Mouse (Mus musculus): ENCODE data around the gene Mid1. TPM values are rescaled to one million over a fixed set of nuclear protein-coding genes. Genes with fewer than 3 reads are reported as not detected.
"Not testable (repeated sequence)": the region's sequence is repeated elsewhere in the genome, so short reads cannot be mapped to it uniquely, and the experiment has no call there.

Gene Mid1
- polyA plus RNA-seq, 2 experiments: 12.5 to 17.3 TPM

DNA sequence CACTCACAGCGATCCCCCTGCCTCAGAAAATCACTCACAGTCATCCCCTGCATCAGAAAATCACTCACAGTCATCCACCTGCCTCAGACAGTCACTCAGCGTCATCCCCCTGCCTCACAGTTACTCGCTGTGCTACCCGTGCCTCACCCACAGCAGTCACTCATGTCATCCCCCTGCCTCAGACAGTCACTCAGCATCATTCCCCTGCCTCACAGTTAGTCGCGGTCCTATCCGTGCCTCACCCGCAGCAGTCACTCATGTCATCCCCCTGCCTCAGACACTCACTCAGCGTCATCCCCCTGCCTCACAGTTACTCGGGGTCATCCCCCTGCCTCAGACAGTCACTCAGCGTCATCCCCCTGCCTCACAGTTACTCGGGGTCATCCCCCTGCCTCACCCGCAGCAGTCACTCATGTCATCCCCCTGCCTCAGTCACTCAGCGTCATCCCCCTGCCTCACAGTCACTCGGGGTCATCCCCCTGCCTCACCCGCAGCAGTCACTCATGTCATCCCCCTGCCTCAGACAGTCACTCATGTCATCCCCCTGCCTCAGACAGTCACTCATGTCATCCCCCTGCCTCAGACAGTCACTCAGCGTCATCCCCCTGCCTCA is 311.0 kb downstream of the Mid1 start:
- H3K4me2 ChIP-seq (replicated peaks; ENCODE audit: low read depth, low read length, severe bottlenecking); ATAC-seq (ENCODE audit: low FRiP score, low read depth); H3K36me3 ChIP-seq (ENCODE audit: control insufficient read depth, insufficient read depth, low read length); DNase-seq (ENCODE audit: low spot score); H3K27ac ChIP-seq (replicated peaks; ENCODE audit: low read depth, low read length); H3K4me1 ChIP-seq (ENCODE audit: control insufficient read depth, insufficient read depth, low read length); H3K4me3 ChIP-seq (replicated peaks; ENCODE audit: low read length); H3K9ac ChIP-seq (ENCODE audit: low read depth, low read length, severe bottlenecking): not testable (repeated sequence)
- 67% methylated on average over 17 of the region's 17 CpGs for WGBS
- Histone ChIP-seq H3K27me3 (ENCODE audit: control insufficient read depth, insufficient read depth, low read length) (peaks cover 15% of the 10 kb centered on the region), H3K9me3 (ENCODE audit: control insufficient read depth, low read length) (peaks cover 67% of the 10 kb centered on the region)

DNA sequence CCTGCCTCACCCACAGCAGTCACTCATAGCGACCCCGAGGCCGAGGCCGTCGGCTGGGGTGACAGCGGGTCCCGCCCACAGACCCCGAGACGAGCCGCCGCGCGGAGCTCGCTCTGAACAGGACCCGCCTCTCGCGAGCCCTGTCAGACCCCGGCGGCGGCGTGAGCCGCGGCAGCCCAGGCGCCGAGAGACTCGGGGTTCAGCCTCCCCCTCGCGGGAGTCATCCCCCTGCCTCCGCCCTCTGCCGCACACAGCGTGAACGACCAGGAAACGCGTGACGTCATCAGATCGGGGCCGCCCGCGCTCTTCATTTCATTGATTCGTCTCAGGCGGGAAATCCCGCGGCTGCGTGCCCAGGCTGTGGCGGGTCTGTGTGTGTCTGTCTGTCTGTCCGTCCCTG is 311.9 kb downstream of the Mid1 start:
- H3K36me3 ChIP-seq (ENCODE audit: control insufficient read depth, insufficient read depth, low read length); H3K4me1 ChIP-seq (ENCODE audit: control insufficient read depth, insufficient read depth, low read length); DNase-seq (ENCODE audit: low spot score); H3K27ac ChIP-seq (replicated peaks; ENCODE audit: low read depth, low read length): not testable (repeated sequence)
- 59% methylated on average over 46 of the region's 46 CpGs for WGBS
- peak overlapping the region; percentile 49 for H3K4me3 ChIP-seq (replicated peaks; ENCODE audit: low read length)
- peaks cover 68% of the 10 kb centered on the region for H3K9me3 ChIP-seq (ENCODE audit: control insufficient read depth, low read length)
- peak; percentile 44 for ATAC-seq (ENCODE audit: low FRiP score, low read depth)
- peak overlapping the region; percentile 31 for H3K9ac ChIP-seq (ENCODE audit: low read depth, low read length, severe bottlenecking)
- peaks cover 15% of the 10 kb centered on the region for H3K27me3 ChIP-seq (ENCODE audit: control insufficient read depth, insufficient read depth, low read length)
- H3K4me2 ChIP-seq (replicated peaks; ENCODE audit: low read depth, low read length, severe bottlenecking): peak overlapping the region; percentile 100

DNA sequence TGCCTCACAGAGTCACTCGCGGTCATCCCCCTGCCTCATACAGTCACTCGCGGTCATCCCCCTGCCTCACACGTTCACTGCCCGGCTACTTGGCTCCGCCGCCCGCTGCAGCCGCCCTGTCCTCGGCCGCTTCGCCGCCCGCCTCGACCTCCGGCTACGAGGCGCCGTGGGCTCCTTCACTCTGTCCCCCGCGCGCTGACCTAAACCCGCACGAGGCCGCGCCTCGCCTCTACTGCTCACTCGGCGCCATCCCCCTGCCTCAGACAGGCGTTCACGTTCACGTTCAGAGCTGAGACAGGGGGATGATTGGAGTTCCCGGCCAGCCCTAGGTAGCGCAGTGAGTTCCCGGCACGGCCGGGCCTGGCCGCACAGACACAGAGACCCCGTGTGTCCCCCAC is 312.5 kb downstream of the Mid1 start:
- Histone ChIP-seq H3K27ac (replicated peaks; ENCODE audit: low read depth, low read length) (0 out of 2 replicates have a peak overlapping the region, but pooled peaks have one; percentile 59), H3K4me3 (replicated peaks; ENCODE audit: low read length) (peak overlapping the region; percentile 49), H3K9ac (ENCODE audit: low read depth, low read length, severe bottlenecking) (peak overlapping the region; percentile 53), H3K27me3 (ENCODE audit: control insufficient read depth, insufficient read depth, low read length) (peaks cover 15% of the 10 kb centered on the region), H3K4me2 (replicated peaks; ENCODE audit: low read depth, low read length, severe bottlenecking) (peak overlapping the region; percentile 100), H3K9me3 (ENCODE audit: control insufficient read depth, low read length) (peaks cover 63% of the 10 kb centered on the region)
- DNase-seq (ENCODE audit: low spot score); H3K36me3 ChIP-seq (ENCODE audit: control insufficient read depth, insufficient read depth, low read length); H3K4me1 ChIP-seq (ENCODE audit: control insufficient read depth, insufficient read depth, low read length): not testable (repeated sequence)
- ATAC-seq (ENCODE audit: low FRiP score, low read depth): peak; percentile 20; the same call in 1 of the 2 replicates
- WGBS: 61% methylated on average over 40 of the region's 40 CpGs

DNA sequence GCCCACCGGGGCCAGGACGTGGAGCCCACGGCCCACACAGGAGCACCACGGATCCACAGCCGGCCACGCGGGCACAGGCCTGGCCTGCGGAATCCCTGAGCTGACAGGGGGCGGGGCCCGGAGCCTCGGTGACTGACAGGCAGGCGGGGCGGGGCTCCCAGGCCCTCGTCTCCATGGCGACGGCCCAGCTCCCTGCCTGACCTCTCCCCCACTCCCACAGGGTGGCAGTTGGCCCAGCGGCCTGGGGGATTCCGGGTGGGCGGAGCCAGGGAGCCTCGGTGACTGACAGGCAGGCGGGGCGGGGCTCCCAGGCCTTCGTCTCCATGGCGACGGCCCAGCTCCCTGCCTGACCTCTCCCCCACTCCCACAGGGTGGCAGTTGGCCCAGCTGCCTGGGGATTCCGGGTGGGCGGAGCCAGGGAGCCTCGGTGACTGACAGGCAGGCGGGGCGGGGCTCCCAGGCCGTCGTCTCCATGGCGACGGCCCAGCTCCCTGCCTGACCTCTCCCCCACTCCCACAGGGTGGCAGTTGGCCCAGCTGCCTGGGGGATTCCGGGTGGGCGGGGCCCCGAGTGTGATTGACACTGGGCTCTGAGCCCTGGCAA is 313.0 kb downstream of the Mid1 start:
- ATAC-seq (ENCODE audit: low FRiP score, low read depth): peak; percentile 90
- H3K4me2 ChIP-seq (replicated peaks; ENCODE audit: low read depth, low read length, severe bottlenecking): peak overlapping the region; percentile 100
- peak overlapping the region; percentile 53 for H3K9ac ChIP-seq (ENCODE audit: low read depth, low read length, severe bottlenecking)
- not testable (repeated sequence) for H3K36me3 ChIP-seq (ENCODE audit: control insufficient read depth, insufficient read depth, low read length); H3K4me1 ChIP-seq (ENCODE audit: control insufficient read depth, insufficient read depth, low read length)
- peaks cover 15% of the 10 kb centered on the region for H3K27me3 ChIP-seq (ENCODE audit: control insufficient read depth, insufficient read depth, low read length)
- peak overlapping the region; percentile 49 for H3K4me3 ChIP-seq (replicated peaks; ENCODE audit: low read length)
- peaks cover 58% of the 10 kb centered on the region for H3K9me3 ChIP-seq (ENCODE audit: control insufficient read depth, low read length)
- peak; percentile 90 for DNase-seq (ENCODE audit: low spot score)
- WGBS: 40% methylated on average over 37 of the region's 37 CpGs
- 0 out of 2 replicates have a peak overlapping the region, but pooled peaks have one; percentile 59 for H3K27ac ChIP-seq (replicated peaks; ENCODE audit: low read depth, low read length)

DNA sequence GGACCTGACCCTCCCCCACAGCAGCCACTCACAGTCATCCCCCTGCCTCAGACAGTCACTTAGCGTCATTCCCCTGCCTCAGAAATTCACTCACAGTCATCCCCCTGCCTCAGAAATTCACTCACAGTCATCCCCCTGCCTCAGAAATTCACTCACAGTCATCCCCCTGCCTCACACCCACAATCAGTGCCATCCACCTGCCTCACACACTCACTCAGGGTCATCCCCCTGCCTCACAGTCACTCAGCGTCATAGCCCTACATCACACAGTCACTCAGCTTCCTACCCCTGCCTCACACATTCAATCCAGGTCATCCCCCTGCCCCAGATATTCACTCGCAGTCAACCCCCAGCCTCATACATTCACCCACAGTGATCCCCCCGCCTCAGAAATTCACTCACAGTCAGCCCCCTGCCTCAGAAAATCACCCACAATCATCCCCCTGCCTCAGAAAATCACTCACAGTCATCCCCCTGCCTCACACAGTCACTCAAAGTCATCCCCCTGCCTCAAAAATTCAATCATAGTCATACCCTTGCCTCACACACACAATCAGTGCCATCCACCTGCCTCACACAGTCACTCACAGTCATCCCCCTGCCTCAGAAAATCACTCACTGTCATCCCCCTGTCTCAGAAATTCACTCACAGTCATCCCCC is 313.7 kb downstream of the Mid1 start:
- peaks cover 15% of the 10 kb centered on the region for H3K27me3 ChIP-seq (ENCODE audit: control insufficient read depth, insufficient read depth, low read length)
- not testable (repeated sequence) for ATAC-seq (ENCODE audit: low FRiP score, low read depth); H3K4me1 ChIP-seq (ENCODE audit: control insufficient read depth, insufficient read depth, low read length); H3K9ac ChIP-seq (ENCODE audit: low read depth, low read length, severe bottlenecking); H3K27ac ChIP-seq (replicated peaks; ENCODE audit: low read depth, low read length); DNase-seq (ENCODE audit: low spot score); H3K36me3 ChIP-seq (ENCODE audit: control insufficient read depth, insufficient read depth, low read length)
- H3K4me3 ChIP-seq (replicated peaks; ENCODE audit: low read length): peak overlapping the region; percentile 49
- 62% methylated on average over 4 of the region's 4 CpGs for WGBS
- peak overlapping the region; percentile 100 for H3K4me2 ChIP-seq (replicated peaks; ENCODE audit: low read depth, low read length, severe bottlenecking)
- H3K9me3 ChIP-seq (ENCODE audit: control insufficient read depth, low read length): peaks cover 53% of the 10 kb centered on the region

DNA sequence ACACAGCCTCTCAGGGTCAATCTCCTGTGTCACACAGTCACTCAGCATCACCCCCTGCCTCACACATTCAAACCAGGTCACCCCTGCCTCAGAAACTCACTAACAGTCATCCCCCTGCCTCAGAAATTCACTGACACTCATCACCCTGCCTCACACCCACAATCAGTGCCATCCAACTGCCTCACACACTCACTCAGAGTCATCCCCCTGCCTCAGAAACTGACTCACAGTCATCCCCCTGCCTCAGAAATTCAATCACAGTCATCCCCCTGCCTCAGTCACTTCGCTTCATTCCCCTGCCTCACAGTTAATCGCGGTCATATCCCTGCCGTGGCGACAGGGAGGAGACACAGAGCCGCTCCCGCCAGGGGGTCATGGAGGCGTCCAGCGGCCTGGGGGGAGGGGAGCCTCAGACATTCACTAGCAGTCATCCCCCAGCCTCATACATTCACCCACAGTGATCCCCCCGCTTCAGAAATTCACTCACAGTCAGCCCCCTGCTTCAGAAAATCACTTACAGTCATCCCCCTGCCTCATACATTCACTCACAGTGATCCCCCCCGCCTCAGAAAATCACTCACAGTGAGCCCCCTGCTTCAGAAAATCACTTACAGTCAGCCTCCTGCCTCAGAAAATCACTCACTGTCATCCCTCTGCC is 314.4 kb downstream of the Mid1 start:
- not testable (repeated sequence) for H3K4me1 ChIP-seq (ENCODE audit: control insufficient read depth, insufficient read depth, low read length); H3K4me3 ChIP-seq (replicated peaks; ENCODE audit: low read length); ATAC-seq (ENCODE audit: low FRiP score, low read depth); H3K4me2 ChIP-seq (replicated peaks; ENCODE audit: low read depth, low read length, severe bottlenecking); H3K36me3 ChIP-seq (ENCODE audit: control insufficient read depth, insufficient read depth, low read length); H3K9ac ChIP-seq (ENCODE audit: low read depth, low read length, severe bottlenecking); H3K27ac ChIP-seq (replicated peaks; ENCODE audit: low read depth, low read length)
- Histone ChIP-seq H3K27me3 (ENCODE audit: control insufficient read depth, insufficient read depth, low read length) (peaks cover 11% of the 10 kb centered on the region), H3K9me3 (ENCODE audit: control insufficient read depth, low read length) (peaks cover 54% of the 10 kb centered on the region)
- peak; percentile 2 for DNase-seq (ENCODE audit: low spot score)
- 45% methylated on average over 11 of the region's 11 CpGs for WGBS

DNA sequence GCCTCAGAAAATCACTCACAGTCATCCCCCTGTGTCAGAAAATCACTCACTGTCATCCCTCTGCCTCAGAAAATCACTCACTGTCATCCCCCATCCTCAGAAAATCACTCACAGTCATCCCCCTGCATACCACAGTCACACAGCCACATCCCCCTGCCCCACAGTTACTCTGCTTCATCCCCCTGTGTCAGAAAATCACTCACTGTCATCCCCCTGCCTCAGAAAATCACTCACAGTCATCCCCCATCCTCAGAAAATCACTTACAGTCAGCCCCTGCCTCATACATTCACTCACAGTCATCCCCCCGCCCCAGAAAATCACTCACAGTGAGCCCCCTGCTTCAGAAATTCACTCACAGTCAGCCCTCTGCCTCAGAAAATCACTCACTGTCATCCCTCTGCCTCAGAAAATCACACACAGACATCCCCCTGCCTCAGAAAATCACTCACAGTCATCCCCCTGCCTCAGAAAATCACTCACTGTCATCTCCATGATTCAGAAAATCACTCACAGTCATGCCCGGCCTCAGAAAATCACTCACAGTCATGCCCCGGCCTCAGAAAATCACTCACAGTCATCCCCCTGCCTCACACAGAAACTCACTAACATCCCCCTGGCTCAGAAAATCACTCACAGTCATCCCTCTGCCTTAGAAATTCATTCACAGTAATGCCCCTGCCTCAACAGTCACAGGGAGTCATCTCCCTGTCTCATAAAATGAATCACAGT is 315.1 kb downstream of the Mid1 start:
- ATAC-seq (ENCODE audit: low FRiP score, low read depth); H3K27me3 ChIP-seq (ENCODE audit: control insufficient read depth, insufficient read depth, low read length); H3K27ac ChIP-seq (replicated peaks; ENCODE audit: low read depth, low read length); H3K9ac ChIP-seq (ENCODE audit: low read depth, low read length, severe bottlenecking); DNase-seq (ENCODE audit: low spot score); H3K4me2 ChIP-seq (replicated peaks; ENCODE audit: low read depth, low read length, severe bottlenecking); H3K4me3 ChIP-seq (replicated peaks; ENCODE audit: low read length); H3K36me3 ChIP-seq (ENCODE audit: control insufficient read depth, insufficient read depth, low read length); H3K4me1 ChIP-seq (ENCODE audit: control insufficient read depth, insufficient read depth, low read length): not testable (repeated sequence)
- 77% methylated on average over 3 of the region's 3 CpGs for WGBS
- H3K9me3 ChIP-seq (ENCODE audit: control insufficient read depth, low read length): peaks cover 49% of the 10 kb centered on the region
